Mouse (Mus musculus) 416B (cell line): ENCODE data around the gene Eddm3b.

Experiments used
- DNase-seq: peaks from one replicate; pipeline ENCODE4 v3.0.0; 2011; ENCODE audit warnings: low read depth

The Eddm3b gene

DNA sequence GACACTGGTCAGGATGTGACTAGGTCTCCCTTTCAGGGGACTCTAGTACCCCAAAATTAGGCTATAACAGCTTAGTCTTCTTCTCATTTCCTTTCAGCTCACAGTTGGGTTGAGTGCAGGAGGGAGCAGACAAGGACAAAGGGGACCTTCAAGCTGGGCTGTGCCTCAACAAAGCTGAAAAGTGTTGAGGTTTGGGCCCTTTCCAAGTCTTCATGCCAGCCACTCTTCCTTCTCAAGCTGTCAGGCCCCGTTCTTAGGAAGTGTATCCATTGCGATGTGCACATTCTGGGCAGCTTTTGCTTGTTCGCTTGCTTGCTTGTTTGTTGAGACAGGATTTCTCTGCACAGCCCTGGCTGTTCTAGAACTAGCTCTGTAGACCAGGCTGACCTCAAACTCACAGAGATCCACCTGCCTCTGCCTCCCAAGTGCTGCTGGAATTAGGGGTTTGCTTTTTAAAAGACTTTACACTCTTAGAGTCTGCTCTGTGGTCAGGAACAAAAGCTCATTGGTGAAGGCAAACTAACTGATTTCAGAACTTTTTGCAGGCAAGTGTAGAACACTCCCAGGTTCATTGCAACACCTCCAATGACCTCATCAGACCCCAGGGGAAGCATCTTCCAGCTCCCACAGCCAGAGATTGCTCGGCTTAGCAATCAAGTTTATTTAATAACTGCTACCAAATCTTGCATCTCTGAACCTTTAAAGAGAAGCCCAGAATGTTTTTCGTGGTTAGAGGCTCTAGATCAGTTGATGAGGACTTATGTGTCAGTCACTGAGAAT, 19.9 kb upstream of the Eddm3b start:
- DNase-seq: peak; percentile 41

DNA sequence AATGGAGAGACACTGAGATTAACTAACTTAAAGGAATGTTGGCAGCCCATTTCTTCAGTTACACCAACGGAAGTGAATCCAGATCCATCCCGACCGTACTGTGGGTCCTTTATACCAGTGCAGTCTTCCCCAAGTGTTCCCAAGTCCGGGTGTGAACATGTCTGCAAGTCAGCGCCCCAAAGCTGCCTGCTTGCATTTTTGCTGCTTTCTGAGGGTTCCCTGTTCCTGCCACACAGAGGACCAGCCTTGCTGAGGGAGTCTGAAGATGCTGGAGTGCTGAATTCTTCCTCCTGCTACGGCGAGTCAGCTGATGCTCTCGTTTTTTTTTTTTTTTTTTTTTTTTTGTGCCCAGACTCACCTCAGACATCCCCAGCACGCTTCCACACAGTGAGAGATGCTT, 19.3 kb upstream of the Eddm3b start:
- no peak for DNase-seq

DNA sequence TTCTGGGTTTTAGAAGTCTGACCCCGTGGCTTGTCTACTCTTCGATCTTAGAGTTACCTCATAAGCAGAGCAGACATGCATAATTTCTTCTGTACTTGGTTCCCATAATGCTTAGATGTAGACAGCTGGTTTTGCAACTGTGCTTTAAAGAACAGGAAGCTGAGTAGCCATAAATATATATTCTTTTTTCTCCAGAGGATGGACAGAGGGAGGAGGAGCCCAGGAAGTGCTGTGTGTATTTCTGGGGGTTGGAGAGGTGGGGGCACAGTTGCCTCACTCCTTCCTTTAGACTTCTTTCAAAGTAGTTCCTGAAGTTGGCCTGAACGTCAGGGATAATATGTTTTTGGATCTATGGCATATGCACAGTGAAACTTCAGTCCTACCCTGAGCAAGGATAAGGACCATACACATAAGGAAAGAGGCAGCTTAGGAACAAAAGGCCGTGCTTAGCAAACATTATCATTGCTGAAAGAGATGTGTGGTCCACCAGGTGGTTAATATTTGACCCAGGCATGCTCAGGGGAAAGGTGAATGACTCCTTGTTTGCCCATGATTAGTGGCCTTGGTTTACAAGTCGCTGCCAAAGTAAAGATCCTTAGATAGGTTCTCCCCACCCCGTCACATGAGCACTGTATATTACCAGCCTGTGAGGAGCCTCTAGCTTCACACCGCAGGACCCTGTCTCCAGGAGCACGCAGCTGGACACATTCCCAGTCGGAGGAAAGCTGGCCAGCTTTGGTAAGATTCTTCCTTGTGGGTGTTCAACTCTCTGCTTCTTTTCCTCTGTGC, 18.3 kb upstream of the Eddm3b start:
- peak; percentile 53 for DNase-seq

GRCm38 (mm10) chr14:51098300-51098699, 15.9 kb upstream of the Eddm3b start:
- peak; percentile 59 for DNase-seq

DNA sequence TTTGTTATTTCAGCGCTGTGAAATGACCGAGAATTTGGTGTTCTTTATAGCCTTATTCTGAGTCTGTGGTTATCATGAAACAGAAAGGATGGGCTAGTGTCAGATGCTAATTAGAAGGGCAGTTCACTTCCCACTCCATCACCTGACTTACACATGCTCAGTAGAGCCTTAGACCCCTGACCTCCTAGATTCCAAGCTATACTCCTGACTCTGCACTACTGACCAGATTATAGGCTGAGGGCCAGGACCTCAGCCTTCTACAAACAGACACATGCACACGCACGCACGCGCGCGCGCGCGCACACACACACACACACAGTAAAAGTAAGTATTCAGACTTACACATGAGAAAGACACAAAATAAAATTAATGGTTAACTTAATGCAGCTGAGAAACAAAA, 15.3 kb upstream of the Eddm3b start:
- DNase-seq: no peak

GRCm38 (mm10) chr14:51101284-51101683, 12.9 kb upstream of the Eddm3b start:
- no peak for DNase-seq

- peak; percentile 69 for DNase-seq
These were observed 11.0 kb upstream of the Eddm3b start for GRCm38 (mm10) chr14:51103217-51103616.

DNA sequence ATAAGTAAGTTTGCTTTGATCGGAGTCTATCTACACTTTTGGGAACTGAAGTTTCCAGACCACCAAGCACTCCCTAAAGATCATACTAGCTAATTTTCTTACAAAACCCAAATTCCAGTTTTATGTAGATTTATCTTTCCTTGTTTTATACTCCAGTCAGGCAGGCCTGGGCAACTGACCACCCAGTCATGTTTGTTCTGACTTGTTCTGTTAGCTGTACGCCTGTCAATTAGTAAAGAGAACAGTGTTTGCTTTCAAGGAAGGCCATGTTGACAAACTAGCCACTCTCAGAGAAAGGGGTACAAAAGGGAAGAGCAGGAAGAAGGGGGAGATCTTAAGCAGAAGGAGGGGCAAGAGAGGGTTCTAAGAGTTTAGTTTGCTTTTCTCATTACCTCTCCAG, 9.9 kb upstream of the Eddm3b start:
- DNase-seq: no peak

GRCm38 (mm10) chr14:51106449-51106967, 7.7 kb upstream of the Eddm3b start:
- DNase-seq: no peak

GRCm38 (mm10) chr14:51111966-51112365, 2.3 kb upstream of the Eddm3b start:
- no peak for DNase-seq

DNA sequence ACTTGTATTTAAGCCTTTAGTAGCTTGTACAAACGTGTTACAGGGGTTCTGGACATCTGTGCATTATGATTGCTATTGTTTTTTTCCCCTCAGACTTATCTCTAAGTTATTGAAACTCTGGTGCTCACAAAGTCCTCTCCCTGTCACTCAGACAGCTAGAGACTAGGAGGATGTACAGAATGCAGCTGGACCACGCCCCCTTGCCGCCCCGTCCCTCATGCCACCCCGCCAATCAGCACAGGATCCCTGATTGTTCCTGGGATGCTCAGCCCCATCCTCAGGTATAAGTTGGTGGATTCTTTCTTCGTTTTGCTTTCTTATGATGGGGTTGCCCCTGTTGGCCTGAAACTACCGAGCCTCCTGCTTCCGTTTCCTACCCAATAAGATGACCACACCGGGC, 750 bp upstream of the Eddm3b start:
- DNase-seq: no peak

DNA sequence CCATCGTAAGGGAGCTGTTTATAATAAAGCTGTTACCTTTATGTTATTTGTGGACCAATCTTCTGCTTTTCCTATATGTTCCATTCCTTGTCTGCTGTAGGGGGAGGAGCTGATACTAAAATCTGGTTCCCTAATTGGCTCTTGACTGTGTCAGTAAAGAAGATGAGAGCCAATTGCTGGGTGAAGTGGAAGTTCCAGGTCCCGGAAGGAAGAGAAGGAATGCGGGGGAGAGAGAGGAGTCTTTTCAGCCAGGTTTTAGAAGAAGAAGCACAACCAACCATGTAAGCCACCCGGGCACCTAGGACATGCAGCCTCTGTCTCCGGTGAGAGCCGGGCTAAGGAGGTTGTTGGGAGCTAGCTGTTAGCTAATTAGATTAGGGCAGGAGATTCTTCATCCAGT, 11.5 kb downstream of the Eddm3b start:
- no peak for DNase-seq

DNA sequence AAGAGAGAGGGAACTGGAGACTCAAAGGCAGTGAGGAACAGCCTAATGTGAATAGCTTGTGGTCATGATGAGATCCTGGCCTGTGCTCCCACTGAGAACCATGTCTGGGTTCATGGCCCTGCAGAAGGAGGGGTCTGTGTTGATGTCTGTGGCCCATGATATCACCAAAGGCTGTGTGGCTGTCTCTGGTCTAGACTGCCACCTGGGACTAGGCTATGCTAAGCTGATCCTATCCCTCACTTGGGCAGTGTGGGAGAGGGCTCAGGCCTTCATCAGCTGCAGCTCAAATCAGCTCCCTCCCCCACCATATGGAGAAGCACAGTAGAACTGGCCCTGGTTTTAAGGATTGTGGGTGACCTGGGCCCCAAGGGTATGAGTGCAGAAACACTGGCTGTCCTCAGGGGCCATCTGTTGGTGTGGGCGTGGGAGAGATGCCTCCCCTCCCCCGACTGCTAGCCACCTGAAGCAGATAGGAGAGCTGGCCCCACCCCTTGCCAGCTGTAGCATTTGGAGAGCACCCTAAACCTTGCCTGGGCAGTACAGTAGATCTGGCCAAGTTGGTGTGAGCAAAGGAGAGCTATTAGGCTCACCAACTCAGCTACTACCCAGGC, 13.5 kb downstream of the Eddm3b start:
- no peak for DNase-seq

DNA sequence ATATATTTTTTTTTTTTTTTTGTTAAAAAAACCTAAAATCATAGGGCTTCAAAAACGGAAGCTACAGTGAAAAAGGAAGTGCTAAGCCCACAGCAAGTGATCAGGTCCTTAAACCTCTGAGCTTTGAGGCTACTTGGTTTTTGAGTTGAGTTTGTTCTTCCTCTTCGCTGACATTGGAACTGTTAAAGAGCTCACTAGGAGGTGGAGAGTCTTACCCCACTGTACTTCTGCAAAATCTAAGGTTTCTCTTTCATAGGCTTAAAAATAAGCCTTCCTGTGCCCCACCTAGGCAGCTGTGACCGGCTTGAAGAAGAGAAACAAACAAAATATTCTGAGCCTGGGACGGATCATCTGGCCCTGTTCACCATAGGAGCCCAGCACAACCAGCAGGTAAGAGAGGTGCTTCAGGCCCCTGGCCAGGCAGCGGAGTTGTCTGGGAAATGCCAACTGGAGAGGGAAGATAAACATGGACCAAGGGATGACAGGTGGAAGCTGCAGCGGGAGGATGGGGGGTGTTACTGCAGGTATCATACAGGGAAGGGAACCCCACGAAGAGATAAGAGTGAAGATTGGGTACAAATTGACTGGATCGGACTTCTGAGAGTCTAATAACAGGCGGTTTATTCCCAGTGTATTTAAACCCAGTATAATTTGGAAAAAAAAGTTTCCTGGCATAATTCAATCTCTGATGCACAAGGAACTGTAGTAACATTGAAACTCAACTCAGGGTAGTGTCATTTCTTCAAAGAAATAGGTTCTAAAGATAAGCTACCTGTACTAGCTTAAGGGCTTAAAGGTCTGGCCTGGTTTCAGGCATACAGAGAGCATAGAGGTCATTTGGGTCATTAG, 14.8 kb downstream of the Eddm3b start:
- DNase-seq: peak; percentile 3

- DNase-seq: no peak
These were observed 15.4 kb downstream of the Eddm3b start for GRCm38 (mm10) chr14:51129624-51129975.

GRCm38 (mm10) chr14:51130315-51130940, 16.2 kb downstream of the Eddm3b start:
- no peak for DNase-seq

DNA sequence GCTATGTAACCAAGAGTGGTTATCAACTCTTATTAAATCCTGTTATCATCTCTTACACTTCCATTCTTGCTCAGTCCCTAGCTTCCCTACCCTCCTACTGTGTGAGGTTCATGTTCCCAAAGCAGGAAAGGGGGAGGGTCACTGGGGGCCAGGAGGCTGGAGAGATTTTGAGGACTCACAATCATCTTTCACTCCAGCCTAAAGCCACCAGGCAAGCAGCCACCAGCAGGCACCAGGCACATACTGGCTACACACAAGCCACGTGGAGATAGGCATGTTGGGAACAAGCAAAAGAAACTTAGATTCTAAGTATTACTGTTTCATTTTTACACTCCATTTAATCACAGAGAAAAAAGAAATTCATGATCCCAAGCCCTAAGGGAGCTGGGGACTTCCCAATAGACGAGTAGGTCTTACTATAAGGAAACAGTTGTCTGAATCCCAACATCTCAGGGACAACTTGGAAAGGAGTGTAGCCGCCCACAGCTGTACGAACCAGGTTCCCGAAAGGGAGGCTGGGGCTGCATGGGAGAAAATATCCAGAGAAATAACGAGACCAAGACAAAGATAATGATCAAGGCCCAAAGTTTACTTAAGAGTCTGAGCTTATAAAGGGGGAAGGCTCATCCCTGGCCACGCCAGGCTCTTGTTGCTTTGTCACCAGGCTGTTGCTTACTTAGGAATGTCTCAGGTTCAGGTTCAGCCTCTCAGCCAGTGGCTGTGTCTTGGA, 17.0 kb downstream of the Eddm3b start:
- DNase-seq: no peak

- DNase-seq: peak; percentile 5
These were observed 18.1 kb downstream of the Eddm3b start for GRCm38 (mm10) chr14:51132372-51132771.

- DNase-seq: no peak
These were observed 26.1 kb downstream of the Eddm3b start for GRCm38 (mm10) chr14:51140342-51140741.

- DNase-seq: no peak
These were observed 27.9 kb downstream of the Eddm3b start for GRCm38 (mm10) chr14:51142119-51142518.

- no peak for DNase-seq
These were observed 28.3 kb downstream of the Eddm3b start for GRCm38 (mm10) chr14:51142568-51142967.
